Mouse (Mus musculus) ES-Bruce4 (cell line): ENCODE data around the gene Hist1h4k.

Experiments used
- CTCF ChIP-seq: IDR thresholded peaks from one replicate; pipeline ENCODE4 v1.8.1; 2011; ENCODE audit warnings: low read depth, low read length
- EP300 ChIP-seq: IDR thresholded peaks from 2 replicates; pipeline ENCODE4 v1.6.1; 2011; ENCODE audit warnings: low read depth, low read length; ENCODE audit not compliant: insufficient read depth
- POLR2A ChIP-seq: IDR thresholded peaks from one replicate; pipeline ENCODE4 v1.8.1; 2011; ENCODE audit warnings: low read length; ENCODE audit not compliant: insufficient read depth

- no peak for TF ChIP-seq POLR2A
- TF ChIP-seq CTCF, result no peak
- no peak for TF ChIP-seq EP300
These were observed 2.1 kb upstream of the Hist1h4k start for GRCm38 (mm10) chr13:21752356-21752755.
